Mouse (Mus musculus) T-helper 1 cell (primary cell): ENCODE measurements around the gene Krtap12-1.
"Not testable (repeated sequence)": the region's sequence is repeated elsewhere in the genome, so short reads cannot be mapped to it uniquely, and the experiment has no call there.

Source experiments
- in situ Hi-C: fragments of 300-600 bp; cut with MboI, MseI; formaldehyde crosslinking; loops from one replicate; pipeline ENCODE4 v1.15.1; 2025; ENCODE audit warnings: high pct_unique_total_duplicates

Gene Krtap12-1

DNA sequence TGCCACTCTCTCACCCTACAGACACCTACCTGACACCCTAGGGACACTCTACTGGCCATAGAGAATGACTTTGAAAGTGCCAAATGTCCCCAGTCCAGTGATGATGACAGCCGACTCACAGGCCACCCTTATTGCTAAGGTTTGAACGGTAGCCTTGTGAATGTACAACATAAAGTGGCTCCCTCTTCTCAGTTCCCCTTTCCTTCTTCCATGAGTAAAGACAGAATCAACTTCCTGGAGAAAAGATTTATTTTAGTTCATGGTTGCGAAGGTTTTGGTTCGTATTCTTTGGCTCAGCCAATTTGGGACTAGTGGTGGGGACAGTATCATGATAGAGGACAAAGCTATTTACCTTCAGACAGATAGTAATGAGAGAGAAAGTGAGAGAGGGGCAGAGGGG, 18.5 kb downstream of the Krtap12-1 start:
- in situ Hi-C loops, result no loop called here

DNA sequence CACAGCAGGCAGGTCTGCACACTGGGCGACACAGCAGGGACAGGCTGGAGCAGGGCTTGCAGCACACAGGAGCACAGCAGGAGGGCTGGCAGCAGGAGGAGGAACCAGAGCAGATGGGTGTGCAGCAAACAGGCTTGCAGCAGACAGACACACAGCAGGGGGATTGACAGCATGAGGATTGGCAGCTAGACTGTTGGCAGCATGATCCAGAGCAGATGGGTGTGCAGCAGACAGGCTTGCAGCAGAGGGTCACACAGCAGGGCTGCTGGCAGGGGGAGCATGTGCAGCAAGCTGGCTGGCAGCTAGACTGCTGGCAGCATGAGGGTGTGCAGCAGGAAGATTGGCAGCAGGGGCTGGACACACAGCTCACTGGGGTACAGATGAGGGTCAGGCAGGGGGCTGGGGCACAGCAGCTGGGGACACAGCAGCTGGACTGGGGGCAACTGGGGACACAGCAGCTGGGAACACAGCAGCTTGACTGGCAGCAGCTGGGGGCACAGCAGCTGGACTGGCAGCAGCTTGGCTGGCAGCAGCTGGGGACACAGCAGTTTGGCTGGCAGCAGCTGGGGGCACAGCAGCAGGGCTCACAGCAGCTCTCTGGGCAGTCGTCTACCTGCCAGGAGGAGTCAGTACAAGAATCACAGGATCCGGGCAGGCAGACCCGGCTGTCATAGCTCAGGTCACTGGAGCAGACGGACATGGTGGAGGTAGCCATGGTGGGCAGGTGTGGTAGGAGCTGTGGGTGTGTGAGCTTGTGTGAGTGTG, 21.7 kb downstream of the Krtap12-1 start, which contains the start of gene Gm18596:
Gm18596 (minus strand) TSS at position 715 of the 765 bp plus-strand sequence.
- in situ Hi-C loops, result not testable (repeated sequence)

DNA sequence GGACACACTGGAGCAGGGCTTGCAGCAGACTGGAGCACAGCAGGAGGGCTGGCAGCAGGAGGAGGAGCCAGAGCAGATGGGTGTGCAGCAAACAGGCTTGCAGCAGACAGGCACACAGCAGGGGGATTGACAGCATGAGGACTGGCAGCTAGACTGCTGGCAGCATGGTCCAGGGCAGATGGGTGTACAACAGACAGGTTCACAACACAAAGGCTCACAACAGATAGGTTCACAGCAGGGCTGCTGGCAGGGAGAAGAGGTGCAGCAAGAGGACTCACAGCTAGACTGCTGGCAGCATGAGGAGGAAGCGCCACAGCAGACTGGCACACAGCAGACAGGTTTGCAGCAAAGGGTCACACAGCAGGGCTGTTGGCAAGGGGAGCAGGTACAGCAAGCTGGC, 30.3 kb downstream of the Krtap12-1 start:
- in situ Hi-C loops, result not testable (repeated sequence)

DNA sequence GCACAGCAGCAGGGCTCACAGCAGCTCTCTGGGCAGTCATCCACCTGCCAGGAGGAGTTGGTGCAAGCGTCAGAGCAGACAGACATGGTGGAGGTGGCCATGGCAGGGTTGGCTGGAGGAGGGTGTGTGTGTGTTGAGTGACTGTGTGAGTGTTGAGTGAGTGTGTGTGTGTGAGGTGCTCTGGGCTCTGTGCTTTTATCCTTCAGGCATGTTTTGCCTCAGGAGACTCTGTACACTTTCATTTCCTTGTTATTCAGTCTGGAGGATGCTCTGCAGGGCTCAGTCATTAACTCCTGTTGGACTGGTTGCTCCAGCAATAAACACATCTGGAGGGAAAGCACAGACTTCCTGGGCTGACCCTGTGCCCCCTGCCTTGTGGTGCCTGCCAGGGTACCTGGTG, 30.9 kb downstream of the Krtap12-1 start, which contains the start of gene Gm9736:
Gm9736 (minus strand) TSS at position 101 of the 400 bp plus-strand sequence.
- in situ Hi-C loops, result not testable (repeated sequence)

DNA sequence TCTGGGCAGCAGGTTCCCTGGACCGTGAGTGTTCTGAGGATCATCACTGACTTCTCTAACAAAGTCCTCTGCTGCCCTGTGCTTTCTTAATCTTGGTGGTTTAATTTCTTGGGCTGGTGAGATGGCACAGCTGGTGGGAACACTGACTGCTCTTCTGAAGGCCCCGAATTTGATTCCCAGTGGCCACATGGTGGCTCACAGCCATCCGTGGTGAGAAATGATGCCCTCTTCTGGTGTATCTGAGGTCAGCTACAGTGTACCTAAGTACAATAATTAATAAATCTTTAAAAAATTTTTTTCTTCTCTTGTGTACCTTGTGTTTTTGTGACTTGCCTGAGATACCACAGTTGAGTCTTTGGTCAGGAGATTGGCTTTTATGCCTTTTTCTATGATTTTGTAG, 31.9 kb downstream of the Krtap12-1 start:
- in situ Hi-C loops, result not testable (repeated sequence)

DNA sequence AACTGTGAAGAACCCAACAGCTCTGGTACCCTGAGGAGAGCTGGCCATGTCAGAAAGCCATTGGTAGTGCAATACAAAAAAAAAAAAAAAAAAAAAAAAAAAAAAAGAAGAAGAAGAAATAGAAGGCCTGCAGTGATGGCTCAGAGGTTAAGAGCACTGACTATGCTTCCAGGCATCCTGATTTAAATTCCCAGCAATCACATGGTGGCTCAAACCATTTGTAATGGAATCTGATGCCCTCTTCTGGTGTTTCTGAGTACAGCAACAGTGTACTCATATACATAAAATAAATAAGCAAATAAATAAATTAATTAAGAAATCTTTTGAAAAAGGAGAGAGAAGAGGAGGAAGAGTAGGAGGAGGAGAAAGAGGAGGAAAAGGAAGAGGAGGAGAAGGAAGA, 33.0 kb downstream of the Krtap12-1 start:
- in situ Hi-C loops, result no loop called here

DNA sequence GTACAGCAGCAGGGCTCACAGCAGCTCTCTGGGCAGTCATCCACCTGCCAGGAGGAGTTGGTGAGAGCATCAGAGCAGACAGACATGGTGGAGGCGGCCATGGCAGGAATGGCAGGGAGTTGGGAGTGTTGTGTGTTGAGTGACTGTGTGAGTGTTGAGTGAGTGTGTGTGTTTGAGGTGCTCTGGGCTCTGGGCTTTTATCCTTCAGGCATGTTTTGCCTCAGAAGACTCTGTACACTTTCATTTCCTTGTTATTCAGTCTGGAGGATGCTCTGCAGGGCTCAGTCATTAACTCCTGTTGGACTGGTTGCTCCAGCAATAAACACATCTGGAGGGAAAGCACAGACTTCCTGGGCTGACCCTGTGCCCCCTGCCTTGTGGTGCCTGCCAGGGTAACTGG, 39.2 kb downstream of the Krtap12-1 start, which contains the start of gene Gm3233:
Gm3233 (minus strand) TSS at position 101 of the 400 bp plus-strand sequence.
- in situ Hi-C loops, result not testable (repeated sequence)

DNA sequence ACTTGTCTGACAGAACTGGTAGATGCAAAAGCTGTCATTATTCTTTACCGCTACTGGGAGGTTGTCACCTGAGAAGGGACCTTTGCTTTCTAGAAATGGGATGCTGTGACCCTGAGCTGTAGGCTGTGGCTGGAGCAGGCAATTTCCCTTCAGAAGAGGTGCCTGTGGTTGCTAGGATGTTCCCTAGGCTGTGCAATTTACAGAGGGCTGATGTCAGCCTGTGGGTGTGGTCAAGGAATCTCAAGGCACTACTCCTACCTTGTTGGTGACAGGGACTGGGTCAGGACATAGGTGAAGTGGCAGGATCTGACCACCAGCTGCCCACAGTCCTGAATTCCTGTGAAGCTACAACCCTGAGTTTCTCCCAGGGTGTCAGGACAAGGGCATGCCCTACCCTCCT, 49.3 kb downstream of the Krtap12-1 start:
- in situ Hi-C loops, result no loop called here
